Mouse (Mus musculus): Measurements from ENCODE around the gene Trim6. TPM values are rescaled to one million over a fixed set of nuclear protein-coding genes. Genes with fewer than 3 reads are reported as not detected.

Gene Trim6
- polyA plus RNA-seq (2014; fragmentation: Nextera tagmentation; extraction: Ambion mirVana): 2.7 and 3.3 TPM in 2 replicates

DNA sequence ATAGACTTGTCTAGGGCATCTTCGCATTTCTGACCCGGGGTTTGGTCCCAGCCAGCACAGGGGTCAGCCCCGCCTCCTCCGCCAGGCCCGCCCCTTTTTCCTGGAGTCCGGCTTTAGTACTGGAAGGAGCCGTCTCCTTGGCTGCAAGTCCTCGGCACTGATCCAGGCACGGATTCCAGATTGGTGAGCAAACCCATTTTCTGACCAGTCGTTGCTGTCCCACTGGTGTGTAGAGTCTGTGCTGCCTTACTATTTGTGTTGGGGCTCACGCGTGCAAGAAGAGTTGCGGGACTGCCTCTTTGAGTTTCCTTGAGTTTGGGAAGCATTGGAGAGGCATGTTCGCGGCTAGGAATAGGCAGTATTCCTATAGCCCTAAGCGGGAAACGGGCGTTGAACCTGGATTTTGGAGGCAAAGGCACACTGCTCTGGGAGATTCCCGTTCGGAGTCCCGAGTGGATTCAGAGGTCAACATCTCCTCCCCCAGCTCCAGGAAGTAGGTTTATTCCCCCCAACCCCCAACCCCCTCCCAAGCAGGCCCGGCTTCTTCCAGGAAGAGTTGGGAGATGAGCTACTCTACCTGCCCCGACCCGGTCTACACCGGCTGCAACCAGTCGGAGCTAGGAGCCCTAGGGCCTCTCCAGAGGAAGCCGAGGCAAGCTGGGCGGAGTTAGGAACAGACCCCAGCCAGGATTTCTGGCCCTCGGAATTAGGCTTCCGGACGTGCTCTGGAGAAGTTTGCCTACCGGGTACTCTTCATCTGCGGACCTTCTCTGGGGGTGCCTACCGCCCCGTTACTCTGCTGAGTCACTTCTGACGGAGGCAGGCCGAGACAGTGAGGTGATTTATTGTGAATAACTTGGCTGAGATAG lies at the start of gene Trim6:
TSS of gene Trim6 (plus strand) at position 93 of the 869 bp plus-strand sequence.
- H3K9ac ChIP-seq (ENCODE audit: low read length): peak within 1 kb of the TSS; percentile 44
- no peak within 1 kb of the TSS for H3K27ac ChIP-seq (ENCODE audit: low read depth, low read length)
- ATAC-seq (replicated peaks; ENCODE audit: low FRiP score) (peak; percentile 83), DNase-seq (ENCODE audit: low spot score) (peak; percentile 70)
- H3K9me3 ChIP-seq (ENCODE audit: control insufficient read depth, low read length): no peaks in the 10 kb centered on the region
- H3K4me1 ChIP-seq (replicated peaks; ENCODE audit: control insufficient read depth, insufficient read depth, low read length): no peaks in the 10 kb centered on the region
- no peaks in the 10 kb centered on the region for H3K27me3 ChIP-seq (ENCODE audit: control insufficient read depth, insufficient read depth, low read length)
- 2% methylated on average over 37 of the region's 37 CpGs for WGBS
- peak within 1 kb of the TSS; percentile 29 for H3K4me3 ChIP-seq (ENCODE audit: low read depth, low read length)
- peak within 1 kb of the TSS; percentile 57 for H3K4me2 ChIP-seq (ENCODE audit: low read depth, low read length, severe bottlenecking)
- no peaks in the 10 kb centered on the region for H3K36me3 ChIP-seq (ENCODE audit: control insufficient read depth, insufficient read depth, low read length)

DNA sequence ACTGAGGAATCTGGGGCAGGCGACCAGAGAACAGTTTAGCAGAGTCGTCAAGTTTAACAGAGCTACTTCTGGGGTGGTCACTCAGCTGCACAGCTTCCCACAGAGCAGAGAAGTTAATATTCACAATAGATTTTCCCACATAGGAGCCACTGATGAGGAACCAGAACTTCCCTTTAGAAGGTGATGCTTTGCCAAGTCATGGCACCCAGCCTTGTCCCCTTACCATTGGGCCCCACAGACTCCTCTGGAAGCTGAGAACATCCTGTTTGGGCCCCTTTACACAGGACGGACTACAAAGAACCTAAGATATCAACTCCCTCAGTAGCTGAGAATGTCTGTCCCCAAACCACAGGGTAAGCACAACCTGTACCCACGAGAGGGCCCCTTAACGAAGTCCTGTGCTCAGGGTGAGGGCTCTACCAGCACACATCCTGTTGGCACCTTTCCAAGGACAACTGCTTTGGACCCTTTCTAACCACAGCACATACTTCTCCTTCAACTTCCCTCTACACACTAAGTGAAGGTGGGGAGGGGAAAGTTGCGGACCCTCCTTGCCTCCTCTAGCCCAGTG lies 48.9 kb upstream of the Trim6 start:
- Histone ChIP-seq H3K4me3 (ENCODE audit: low read depth, low read length) (no peak overlapping the region), H3K27me3 (ENCODE audit: control insufficient read depth, insufficient read depth, low read length) (no peaks in the 10 kb centered on the region), H3K9ac (ENCODE audit: low read length) (no peak overlapping the region), H3K4me1 (replicated peaks; ENCODE audit: control insufficient read depth, insufficient read depth, low read length) (no peaks in the 10 kb centered on the region), H3K4me2 (ENCODE audit: low read depth, low read length, severe bottlenecking) (no peak overlapping the region), H3K36me3 (ENCODE audit: control insufficient read depth, insufficient read depth, low read length) (no peaks in the 10 kb centered on the region), H3K9me3 (ENCODE audit: control insufficient read depth, low read length) (no peaks in the 10 kb centered on the region), H3K27ac (ENCODE audit: low read depth, low read length) (no peak overlapping the region)
- ATAC-seq (replicated peaks; ENCODE audit: low FRiP score): no peak
- WGBS: 71% methylated on average over 6 of the region's 6 CpGs
- DNase-seq (ENCODE audit: low spot score): no peak

DNA sequence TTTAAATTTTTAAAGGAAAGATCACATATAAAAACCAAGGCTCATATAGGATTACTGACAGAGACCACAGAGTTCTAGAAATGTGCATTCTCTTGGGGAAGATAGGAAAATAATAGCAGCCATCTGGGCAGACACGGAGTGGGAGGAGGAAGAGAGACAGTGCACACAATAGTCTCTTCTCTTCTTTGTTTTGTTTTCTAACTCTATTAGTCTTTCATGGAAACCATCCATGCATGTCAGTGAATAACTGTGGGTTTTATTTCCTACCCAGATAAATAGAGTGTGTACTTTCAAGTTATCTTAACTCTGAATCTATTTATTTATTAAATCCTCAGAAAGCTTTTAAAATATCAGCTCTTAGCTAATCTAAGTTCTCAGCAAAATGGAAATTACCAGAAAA lies 43.5 kb upstream of the Trim6 start:
- H3K36me3 ChIP-seq (ENCODE audit: control insufficient read depth, insufficient read depth, low read length): no peaks in the 10 kb centered on the region
- no peaks in the 10 kb centered on the region for H3K9me3 ChIP-seq (ENCODE audit: control insufficient read depth, low read length)
- no peak overlapping the region for H3K9ac ChIP-seq (ENCODE audit: low read length)
- DNase-seq (ENCODE audit: low spot score): no peak
- no peaks in the 10 kb centered on the region for H3K4me1 ChIP-seq (replicated peaks; ENCODE audit: control insufficient read depth, insufficient read depth, low read length)
- 30% methylated on average over 1 of the region's 1 CpGs for WGBS
- no peak overlapping the region for H3K4me2 ChIP-seq (ENCODE audit: low read depth, low read length, severe bottlenecking)
- no peak for ATAC-seq (replicated peaks; ENCODE audit: low FRiP score)
- H3K4me3 ChIP-seq (ENCODE audit: low read depth, low read length): no peak overlapping the region
- H3K27me3 ChIP-seq (ENCODE audit: control insufficient read depth, insufficient read depth, low read length): no peaks in the 10 kb centered on the region
- no peak overlapping the region for H3K27ac ChIP-seq (ENCODE audit: low read depth, low read length)

DNA sequence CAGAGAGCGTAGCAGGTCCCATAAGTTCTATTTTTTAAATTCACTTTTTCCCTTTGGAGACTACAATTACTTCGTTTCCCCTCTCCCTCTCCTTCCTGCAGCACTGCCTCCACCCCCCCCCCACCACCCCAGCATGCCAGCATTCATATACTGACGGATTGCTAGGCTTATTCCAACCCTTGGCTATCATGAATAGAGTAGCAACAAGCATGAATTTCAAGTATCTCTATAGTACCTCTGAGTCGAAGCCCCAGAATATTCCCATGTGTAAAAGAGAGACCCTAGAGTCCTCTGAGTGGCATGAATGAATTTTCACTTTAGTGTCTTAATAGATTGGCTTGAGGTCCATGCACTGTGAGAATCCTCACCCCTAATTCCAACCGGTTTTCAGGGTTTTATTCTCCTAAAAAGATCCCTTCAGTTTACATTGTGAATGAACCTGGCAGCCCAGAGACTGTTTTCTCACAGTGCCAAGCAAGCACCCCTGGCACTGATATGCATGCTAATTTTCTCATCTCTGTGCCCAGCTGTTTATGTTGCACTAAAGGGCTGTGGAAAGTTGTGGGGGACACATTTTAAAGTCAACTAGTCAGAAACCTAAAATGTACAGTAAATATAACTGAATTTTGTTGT lies 40.1 kb upstream of the Trim6 start:
- no peak for ATAC-seq (replicated peaks; ENCODE audit: low FRiP score)
- H3K4me1 ChIP-seq (replicated peaks; ENCODE audit: control insufficient read depth, insufficient read depth, low read length): no peaks in the 10 kb centered on the region
- no peak overlapping the region for H3K4me2 ChIP-seq (ENCODE audit: low read depth, low read length, severe bottlenecking)
- no peaks in the 10 kb centered on the region for H3K36me3 ChIP-seq (ENCODE audit: control insufficient read depth, insufficient read depth, low read length)
- no peak for DNase-seq (ENCODE audit: low spot score)
- H3K27me3 ChIP-seq (ENCODE audit: control insufficient read depth, insufficient read depth, low read length): no peaks in the 10 kb centered on the region
- 75% methylated on average over 5 of the region's 5 CpGs for WGBS
- H3K9ac ChIP-seq (ENCODE audit: low read length): no peak overlapping the region
- no peak overlapping the region for H3K4me3 ChIP-seq (ENCODE audit: low read depth, low read length)
- H3K9me3 ChIP-seq (ENCODE audit: control insufficient read depth, low read length): no peaks in the 10 kb centered on the region
- no peak overlapping the region for H3K27ac ChIP-seq (ENCODE audit: low read depth, low read length)

DNA sequence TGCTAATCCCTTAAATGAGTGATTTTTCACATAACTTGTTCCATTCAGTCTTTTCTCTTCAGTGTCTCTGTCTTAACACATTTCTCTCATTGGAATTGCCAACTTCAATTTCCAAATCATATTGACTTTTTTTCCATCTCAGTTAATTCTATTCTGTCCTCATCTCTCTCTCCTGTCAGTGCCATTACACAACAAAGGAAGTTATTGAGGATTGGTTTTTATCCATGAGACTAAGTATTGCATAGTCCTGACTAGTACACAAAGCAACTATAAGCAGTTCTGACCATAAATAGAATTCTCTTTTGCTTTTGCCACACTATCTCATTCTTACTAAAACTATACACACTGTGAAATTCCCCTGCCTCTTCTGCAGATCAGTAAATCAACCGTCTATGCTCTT lies 39.5 kb upstream of the Trim6 start:
- Histone ChIP-seq H3K4me3 (ENCODE audit: low read depth, low read length) (no peak overlapping the region), H3K36me3 (ENCODE audit: control insufficient read depth, insufficient read depth, low read length) (no peaks in the 10 kb centered on the region), H3K4me1 (replicated peaks; ENCODE audit: control insufficient read depth, insufficient read depth, low read length) (no peaks in the 10 kb centered on the region), H3K9me3 (ENCODE audit: control insufficient read depth, low read length) (no peaks in the 10 kb centered on the region), H3K4me2 (ENCODE audit: low read depth, low read length, severe bottlenecking) (no peak overlapping the region), H3K27ac (ENCODE audit: low read depth, low read length) (no peak overlapping the region), H3K9ac (ENCODE audit: low read length) (no peak overlapping the region), H3K27me3 (ENCODE audit: control insufficient read depth, insufficient read depth, low read length) (no peaks in the 10 kb centered on the region)
- ATAC-seq (replicated peaks; ENCODE audit: low FRiP score) (no peak), DNase-seq (ENCODE audit: low spot score) (no peak)
- 94% methylated on average over 1 of the region's 1 CpGs for WGBS

DNA sequence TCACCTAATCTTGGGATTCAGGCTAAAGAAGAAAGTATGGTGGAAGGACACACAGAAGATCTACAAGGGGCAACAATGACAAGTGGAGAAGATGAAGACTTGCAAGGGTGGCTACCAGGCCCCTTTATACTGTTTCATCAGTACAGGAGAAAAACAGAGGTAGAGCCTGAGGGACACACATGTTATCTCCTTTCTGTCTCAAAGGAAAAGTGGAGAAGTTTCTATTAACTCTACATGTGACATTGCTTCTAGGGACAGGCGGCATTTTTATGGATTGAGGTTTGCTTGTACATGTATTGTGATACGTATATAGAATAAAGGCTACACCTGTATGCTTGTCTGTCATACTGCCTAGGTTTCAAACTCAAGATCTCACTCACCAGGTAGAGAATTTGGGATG lies 35.3 kb upstream of the Trim6 start, which contains the start of gene Olfr648:
TSS of gene Olfr648 (minus strand) at position 101 of the 400 bp plus-strand sequence.
- ATAC-seq (replicated peaks; ENCODE audit: low FRiP score): no peak
- no peak within 1 kb of the TSS for H3K4me3 ChIP-seq (ENCODE audit: low read depth, low read length)
- H3K27ac ChIP-seq (ENCODE audit: low read depth, low read length): no peak within 1 kb of the TSS
- H3K4me1 ChIP-seq (replicated peaks; ENCODE audit: control insufficient read depth, insufficient read depth, low read length): no peaks in the 10 kb centered on the region
- no peaks in the 10 kb centered on the region for H3K27me3 ChIP-seq (ENCODE audit: control insufficient read depth, insufficient read depth, low read length)
- H3K36me3 ChIP-seq (ENCODE audit: control insufficient read depth, insufficient read depth, low read length): no peaks in the 10 kb centered on the region
- no peak for DNase-seq (ENCODE audit: low spot score)
- no peak within 1 kb of the TSS for H3K4me2 ChIP-seq (ENCODE audit: low read depth, low read length, severe bottlenecking)
- 93% methylated on average over 2 of the region's 2 CpGs for WGBS
- H3K9ac ChIP-seq (ENCODE audit: low read length): no peak within 1 kb of the TSS
- H3K9me3 ChIP-seq (ENCODE audit: control insufficient read depth, low read length): no peaks in the 10 kb centered on the region

DNA sequence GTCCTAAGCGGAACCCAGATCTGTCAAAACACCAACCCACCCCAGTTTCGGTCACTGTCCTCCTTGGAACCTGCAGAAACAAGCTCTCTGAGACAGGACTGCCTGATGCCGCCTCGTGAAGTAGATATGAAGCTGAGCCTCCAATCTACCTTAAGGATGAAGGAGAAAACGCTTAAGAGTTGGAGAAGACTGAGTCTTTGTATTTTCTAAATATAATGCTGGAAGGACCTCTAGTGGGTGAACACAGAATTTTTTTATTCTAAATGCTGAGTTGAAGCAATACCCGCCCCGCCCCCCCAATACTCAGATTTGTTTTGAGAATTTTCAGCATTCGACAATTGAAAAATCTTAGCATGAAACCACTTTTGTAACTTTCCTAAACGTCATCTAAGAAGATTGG lies 27.3 kb upstream of the Trim6 start:
- H3K36me3 ChIP-seq (ENCODE audit: control insufficient read depth, insufficient read depth, low read length): no peaks in the 10 kb centered on the region
- no peaks in the 10 kb centered on the region for H3K27me3 ChIP-seq (ENCODE audit: control insufficient read depth, insufficient read depth, low read length)
- no peak overlapping the region for H3K9ac ChIP-seq (ENCODE audit: low read length)
- H3K4me2 ChIP-seq (ENCODE audit: low read depth, low read length, severe bottlenecking): no peak overlapping the region
- DNase-seq (ENCODE audit: low spot score): no peak
- no peak for ATAC-seq (replicated peaks; ENCODE audit: low FRiP score)
- H3K4me1 ChIP-seq (replicated peaks; ENCODE audit: control insufficient read depth, insufficient read depth, low read length): no peaks in the 10 kb centered on the region
- no peak overlapping the region for H3K4me3 ChIP-seq (ENCODE audit: low read depth, low read length)
- no peak overlapping the region for H3K27ac ChIP-seq (ENCODE audit: low read depth, low read length)
- H3K9me3 ChIP-seq (ENCODE audit: control insufficient read depth, low read length): no peaks in the 10 kb centered on the region
- WGBS: 64% methylated on average over 9 of the region's 9 CpGs

DNA sequence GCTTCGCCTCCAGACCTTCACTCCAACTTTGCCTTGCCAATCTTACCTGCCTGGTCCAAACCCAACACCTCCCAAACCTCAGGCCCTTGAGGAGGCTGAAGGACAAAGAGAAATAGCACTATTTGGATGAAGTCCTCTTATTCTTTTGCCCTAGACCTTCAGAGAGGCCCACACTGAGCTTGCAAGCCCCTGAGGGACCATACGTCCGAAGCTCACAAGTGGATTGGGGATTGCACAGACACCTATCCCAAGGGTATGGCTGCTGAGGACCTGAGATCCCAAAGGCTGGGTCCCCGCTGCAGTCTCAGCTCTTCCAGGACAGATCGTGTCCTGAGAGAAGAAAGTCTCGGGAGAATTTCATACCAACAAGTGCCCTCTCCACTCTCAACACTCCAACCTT lies 22.7 kb upstream of the Trim6 start, which contains the start of gene Olfr649:
TSS of gene Olfr649 (minus strand) at position 101 of the 400 bp plus-strand sequence.
- Histone ChIP-seq H3K9ac (ENCODE audit: low read length) (no peak within 1 kb of the TSS), H3K36me3 (ENCODE audit: control insufficient read depth, insufficient read depth, low read length) (no peaks in the 10 kb centered on the region), H3K9me3 (ENCODE audit: control insufficient read depth, low read length) (no peaks in the 10 kb centered on the region), H3K4me3 (ENCODE audit: low read depth, low read length) (no peak within 1 kb of the TSS), H3K27me3 (ENCODE audit: control insufficient read depth, insufficient read depth, low read length) (no peaks in the 10 kb centered on the region), H3K4me1 (replicated peaks; ENCODE audit: control insufficient read depth, insufficient read depth, low read length) (no peaks in the 10 kb centered on the region), H3K27ac (ENCODE audit: low read depth, low read length) (no peak within 1 kb of the TSS), H3K4me2 (ENCODE audit: low read depth, low read length, severe bottlenecking) (no peak within 1 kb of the TSS)
- no peak for ATAC-seq (replicated peaks; ENCODE audit: low FRiP score)
- DNase-seq (ENCODE audit: low spot score): no peak
- 89% methylated on average over 6 of the region's 6 CpGs for WGBS

Measured in forebrain, embryonic 11.5 days (tissue).